Mouse (Mus musculus): ENCODE measurements around the gene Usp32.

- TF ChIP-seq CTCF (conservative IDR thresholded peaks at IDR 0.05; ENCODE audit: insufficient read depth, insufficient read length, low read depth, low read length) (no peak), POLR2A (IDR thresholded peaks at IDR 0.05; ENCODE audit: low read depth, low read length) (no peak)
These were observed 24.4 kb upstream of the Usp32 start for GRCm38 (mm10) chr11:85164371-85164770.
